Mouse (Mus musculus): ENCODE measurements around the gene Slc17a4. TPM values are rescaled to one million over a fixed set of nuclear protein-coding genes. Genes with fewer than 3 reads are reported as not detected.

Gene Slc17a4
- polyA plus RNA-seq, 1 experiment from 2014 or later = not detected

- DNase-seq (ENCODE audit: low spot score, missing footprints) (no peak), ATAC-seq (ENCODE audit: low FRiP score) (no peak)
- H3K4me2 ChIP-seq = no peak overlapping the region
- no peak overlapping the region for H3K27ac ChIP-seq (ENCODE audit: low read depth, low read length)
- no peaks in the 10 kb centered on the region for H3K36me3 ChIP-seq (ENCODE audit: control insufficient read depth, insufficient read depth, low read length)
- H3K27me3 ChIP-seq (ENCODE audit: control insufficient read depth, insufficient read depth, low read length) = no peaks in the 10 kb centered on the region
- 86% methylated on average over 5 of the region's 5 CpGs for WGBS
- peaks cover 2% of the 10 kb centered on the region; the same call in 1 of the 2 replicates for H3K4me1 ChIP-seq (ENCODE audit: control insufficient read depth, insufficient read depth, low read length)
- H3K4me3 ChIP-seq (ENCODE audit: low read depth, low read length) = no peak overlapping the region
- H3K9ac ChIP-seq (ENCODE audit: low read length) = no peak overlapping the region
- H3K9me3 ChIP-seq (ENCODE audit: control insufficient read depth, low read length) = no peaks in the 10 kb centered on the region
Measured at GRCm38 (mm10) chr13:23910121-23910520, 4.7 kb downstream of the Slc17a4 start.

- ATAC-seq (ENCODE audit: low FRiP score) (no peak), DNase-seq (ENCODE audit: low spot score, missing footprints) (no peak)
- WGBS = 94% methylated on average over 5 of the region's 5 CpGs
- Histone ChIP-seq H3K4me2 (no peak overlapping the region), H3K9me3 (ENCODE audit: control insufficient read depth, low read length) (no peaks in the 10 kb centered on the region), H3K36me3 (ENCODE audit: control insufficient read depth, insufficient read depth, low read length) (no peaks in the 10 kb centered on the region), H3K27ac (ENCODE audit: low read depth, low read length) (no peak overlapping the region), H3K9ac (ENCODE audit: low read length) (no peak overlapping the region), H3K27me3 (ENCODE audit: control insufficient read depth, insufficient read depth, low read length) (no peaks in the 10 kb centered on the region), H3K4me3 (ENCODE audit: low read depth, low read length) (no peak overlapping the region), H3K4me1 (ENCODE audit: control insufficient read depth, insufficient read depth, low read length) (no peaks in the 10 kb centered on the region)
Measured at GRCm38 (mm10) chr13:23906906-23907305, 7.9 kb downstream of the Slc17a4 start.

- Histone ChIP-seq H3K27ac (ENCODE audit: low read depth, low read length) (no peak overlapping the region), H3K4me1 (ENCODE audit: control insufficient read depth, insufficient read depth, low read length) (peaks cover 4% of the 10 kb centered on the region; the same call in 1 of the 2 replicates), H3K27me3 (ENCODE audit: control insufficient read depth, insufficient read depth, low read length) (no peaks in the 10 kb centered on the region), H3K9me3 (ENCODE audit: control insufficient read depth, low read length) (no peaks in the 10 kb centered on the region), H3K4me3 (ENCODE audit: low read depth, low read length) (no peak overlapping the region), H3K36me3 (ENCODE audit: control insufficient read depth, insufficient read depth, low read length) (no peaks in the 10 kb centered on the region), H3K4me2 (no peak overlapping the region), H3K9ac (ENCODE audit: low read length) (no peak overlapping the region)
- 55% methylated on average over 6 of the region's 6 CpGs for WGBS
- no peak for DNase-seq (ENCODE audit: low spot score, missing footprints)
- no peak for ATAC-seq (ENCODE audit: low FRiP score)
Measured at GRCm38 (mm10) chr13:23898242-23898641, 16.6 kb downstream of the Slc17a4 start.

GRCm38 (mm10) chr13:23893269-23893593 is 21.6 kb downstream of the Slc17a4 start:
- ATAC-seq (ENCODE audit: low FRiP score) = peak; percentile 95
- Histone ChIP-seq H3K9ac (ENCODE audit: low read length) (no peak overlapping the region), H3K27me3 (ENCODE audit: control insufficient read depth, insufficient read depth, low read length) (no peaks in the 10 kb centered on the region), H3K4me3 (ENCODE audit: low read depth, low read length) (no peak overlapping the region), H3K4me1 (ENCODE audit: control insufficient read depth, insufficient read depth, low read length) (peaks cover 10% of the 10 kb centered on the region), H3K36me3 (ENCODE audit: control insufficient read depth, insufficient read depth, low read length) (no peaks in the 10 kb centered on the region), H3K9me3 (ENCODE audit: control insufficient read depth, low read length) (no peaks in the 10 kb centered on the region), H3K4me2 (no peak overlapping the region), H3K27ac (ENCODE audit: low read depth, low read length) (no peak overlapping the region)
- 15% methylated on average over 4 of the region's 4 CpGs for WGBS
- DNase-seq (ENCODE audit: low spot score, missing footprints) = peak; percentile 95

GRCm38 (mm10) chr13:23892592-23893268 is 22.1 kb downstream of the Slc17a4 start:
- H3K4me3 ChIP-seq (ENCODE audit: low read depth, low read length) = no peak overlapping the region
- no peaks in the 10 kb centered on the region for H3K36me3 ChIP-seq (ENCODE audit: control insufficient read depth, insufficient read depth, low read length)
- no peak overlapping the region for H3K4me2 ChIP-seq
- H3K27ac ChIP-seq (ENCODE audit: low read depth, low read length) = no peak overlapping the region
- peak; percentile 67 for ATAC-seq (ENCODE audit: low FRiP score)
- no peaks in the 10 kb centered on the region for H3K9me3 ChIP-seq (ENCODE audit: control insufficient read depth, low read length)
- H3K4me1 ChIP-seq (ENCODE audit: control insufficient read depth, insufficient read depth, low read length) = peaks cover 7% of the 10 kb centered on the region
- 12% methylated on average over 9 of the region's 9 CpGs for WGBS
- H3K27me3 ChIP-seq (ENCODE audit: control insufficient read depth, insufficient read depth, low read length) = no peaks in the 10 kb centered on the region
- H3K9ac ChIP-seq (ENCODE audit: low read length) = no peak overlapping the region
- no peak for DNase-seq (ENCODE audit: low spot score, missing footprints)

GRCm38 (mm10) chr13:23889011-23889605 is 25.7 kb downstream of the Slc17a4 start:
- no peak overlapping the region for H3K4me3 ChIP-seq (ENCODE audit: low read depth, low read length)
- peaks cover 7% of the 10 kb centered on the region; the same call in 1 of the 2 replicates for H3K4me1 ChIP-seq (ENCODE audit: control insufficient read depth, insufficient read depth, low read length)
- no peak overlapping the region for H3K27ac ChIP-seq (ENCODE audit: low read depth, low read length)
- no peaks in the 10 kb centered on the region for H3K27me3 ChIP-seq (ENCODE audit: control insufficient read depth, insufficient read depth, low read length)
- DNase-seq (ENCODE audit: low spot score, missing footprints) = no peak
- 79% methylated on average over 6 of the region's 6 CpGs for WGBS
- no peak overlapping the region for H3K9ac ChIP-seq (ENCODE audit: low read length)
- ATAC-seq (ENCODE audit: low FRiP score) = no peak
- H3K4me2 ChIP-seq = no peak overlapping the region
- H3K36me3 ChIP-seq (ENCODE audit: control insufficient read depth, insufficient read depth, low read length) = no peaks in the 10 kb centered on the region
- H3K9me3 ChIP-seq (ENCODE audit: control insufficient read depth, low read length) = no peaks in the 10 kb centered on the region

GRCm38 (mm10) chr13:23887026-23887725 is 27.6 kb downstream of the Slc17a4 start:
- Histone ChIP-seq H3K4me1 (ENCODE audit: control insufficient read depth, insufficient read depth, low read length) (no peaks in the 10 kb centered on the region), H3K9me3 (ENCODE audit: control insufficient read depth, low read length) (no peaks in the 10 kb centered on the region), H3K4me2 (no peak overlapping the region), H3K9ac (ENCODE audit: low read length) (no peak overlapping the region), H3K27ac (ENCODE audit: low read depth, low read length) (no peak overlapping the region), H3K27me3 (ENCODE audit: control insufficient read depth, insufficient read depth, low read length) (no peaks in the 10 kb centered on the region), H3K36me3 (ENCODE audit: control insufficient read depth, insufficient read depth, low read length) (no peaks in the 10 kb centered on the region), H3K4me3 (ENCODE audit: low read depth, low read length) (no peak overlapping the region)
- ATAC-seq (ENCODE audit: low FRiP score) (no peak), DNase-seq (ENCODE audit: low spot score, missing footprints) (no peak)
- 86% methylated on average over 3 of the region's 3 CpGs for WGBS

- H3K4me1 ChIP-seq (ENCODE audit: control insufficient read depth, insufficient read depth, low read length) = no peaks in the 10 kb centered on the region
- DNase-seq (ENCODE audit: low spot score, missing footprints) (no peak), ATAC-seq (ENCODE audit: low FRiP score) (peak; percentile 42; the same call in 1 of the 2 replicates)
- H3K4me3 ChIP-seq (ENCODE audit: low read depth, low read length) = no peak overlapping the region
- no peaks in the 10 kb centered on the region for H3K9me3 ChIP-seq (ENCODE audit: control insufficient read depth, low read length)
- H3K9ac ChIP-seq (ENCODE audit: low read length) = no peak overlapping the region
- H3K27ac ChIP-seq (ENCODE audit: low read depth, low read length) = no peak overlapping the region
- WGBS = 36% methylated on average over 2 of the region's 2 CpGs
- no peaks in the 10 kb centered on the region for H3K36me3 ChIP-seq (ENCODE audit: control insufficient read depth, insufficient read depth, low read length)
- no peak overlapping the region for H3K4me2 ChIP-seq
- H3K27me3 ChIP-seq (ENCODE audit: control insufficient read depth, insufficient read depth, low read length) = no peaks in the 10 kb centered on the region
Measured at GRCm38 (mm10) chr13:23885540-23885939, 29.3 kb downstream of the Slc17a4 start.

- H3K4me3 ChIP-seq (ENCODE audit: low read depth, low read length) = no peak overlapping the region
- ATAC-seq (ENCODE audit: low FRiP score) (no peak), DNase-seq (ENCODE audit: low spot score, missing footprints) (no peak)
- no peak overlapping the region for H3K4me2 ChIP-seq
- no peaks in the 10 kb centered on the region for H3K4me1 ChIP-seq (ENCODE audit: control insufficient read depth, insufficient read depth, low read length)
- no peaks in the 10 kb centered on the region for H3K36me3 ChIP-seq (ENCODE audit: control insufficient read depth, insufficient read depth, low read length)
- H3K27me3 ChIP-seq (ENCODE audit: control insufficient read depth, insufficient read depth, low read length) = no peaks in the 10 kb centered on the region
- H3K9ac ChIP-seq (ENCODE audit: low read length) = no peak overlapping the region
- H3K9me3 ChIP-seq (ENCODE audit: control insufficient read depth, low read length) = no peaks in the 10 kb centered on the region
- H3K27ac ChIP-seq (ENCODE audit: low read depth, low read length) = no peak overlapping the region
- 92% methylated on average over 5 of the region's 5 CpGs for WGBS
Measured at GRCm38 (mm10) chr13:23879636-23880035, 35.2 kb downstream of the Slc17a4 start.

Measured in midbrain, embryonic 11.5 days (tissue).